Mouse (Mus musculus) liver, embryonic 16.5 days (tissue): Measurements from ENCODE around the gene Erbb3. TPM values are rescaled to one million over a fixed set of nuclear protein-coding genes. Genes with fewer than 3 reads are reported as not detected.
A peak's percentile ranks its signal among the peaks of the same experiment; 100 is the strongest.

Experiments used
- ATAC-seq: fragments of 200-750 bp; cut with Nextera tagmentation; 2 replicates; pipeline ENCODE4 v1.8.0; 2017; ENCODE audit warnings: low read depth, mild to moderate bottlenecking, moderate number of reproducible peaks, moderate library complexity
- H3K27ac ChIP-seq: fragments of 300-500 bp; sonication (generic); 2 replicates; pipeline ENCODE4 v1.5.1; 2014; ENCODE audit warnings: mild to moderate bottlenecking, low read length
- H3K27me3 ChIP-seq: fragments of 300-500 bp; sonication (generic); 2 replicates; pipeline ENCODE4 v1.6.1; 2014; ENCODE audit warnings: low read depth, low read length, mixed read lengths; ENCODE audit not compliant: control insufficient read depth, insufficient read depth
- H3K36me3 ChIP-seq: fragments of 300-500 bp; sonication (generic); 2 replicates; pipeline ENCODE4 v1.6.1; 2014; ENCODE audit warnings: mild to moderate bottlenecking; ENCODE audit not compliant: control insufficient read depth, insufficient read depth
- H3K4me1 ChIP-seq: fragments of 300-500 bp; sonication (generic); 2 replicates; pipeline ENCODE4 v1.6.1; 2014; ENCODE audit warnings: low read depth, low read length, mixed read lengths; ENCODE audit not compliant: control insufficient read depth
- H3K4me2 ChIP-seq: fragments of 300-500 bp; sonication (generic); 2 replicates; pipeline ENCODE4 v1.6.1; 2014; ENCODE audit warnings: low read depth, low read length, mixed read lengths
- H3K4me3 ChIP-seq: fragments of 300-500 bp; sonication (generic); 2 replicates; pipeline ENCODE4 v1.5.1; 2014; ENCODE audit warnings: low read depth, mild to moderate bottlenecking, low read length
- H3K9ac ChIP-seq: fragments of 300-500 bp; sonication (generic); 2 replicates; pipeline ENCODE4 v1.6.1; 2014; ENCODE audit warnings: low read depth, low read length
- H3K9me3 ChIP-seq: fragments of 300-500 bp; sonication (generic); replicated peaks from 2 replicates; pipeline ENCODE4 v1.6.1; 2016; ENCODE audit warnings: low read length; ENCODE audit not compliant: control insufficient read depth
- WGBS: fragments of 180-500 bp; shearing (Covaris S2); extraction: QIAGEN DNeasy Blood & Tissue Kit; methylation state at CpG from one replicate; pipeline ENCODE4 v1.1.7; 2014; ENCODE audit not compliant: insufficient replicate concordance; 5-methylcytosine and 5-hydroxymethylcytosine counted together
- polyA plus RNA-seq: library from polyadenylated mRNA; unstranded; fragments of >200 nt; fragmentation: Nextera tagmentation; extraction: Ambion mirVana; gene quantifications from 2 replicates; pipeline ENCODE4 v1.2.1, GENCODE M21; 2015

Gene Erbb3
- polyA plus RNA-seq, 1 experiment from 2014 or later = 5.2 TPM

GRCm38 (mm10) chr10:128592797-128593196 is 3.3 kb upstream of the Erbb3 start:
- no peak for ATAC-seq
- Histone ChIP-seq H3K27me3 (peaks cover 34% of the 10 kb centered on the region), H3K4me1 (peaks cover 11% of the 10 kb centered on the region), H3K4me2 (no peak overlapping the region), H3K36me3 (no peaks in the 10 kb centered on the region), H3K27ac (no peak overlapping the region), H3K4me3 (no peak overlapping the region), H3K9me3 (no peaks in the 10 kb centered on the region), H3K9ac (no peak overlapping the region)
- WGBS = 48% methylated on average over 5 of the region's 5 CpGs

GRCm38 (mm10) chr10:128591436-128591835 is 2.0 kb upstream of the Erbb3 start:
- 38% methylated on average over 6 of the region's 6 CpGs for WGBS
- Histone ChIP-seq H3K4me2 (no peak overlapping the region), H3K36me3 (no peaks in the 10 kb centered on the region), H3K4me3 (no peak overlapping the region), H3K9ac (no peak overlapping the region), H3K27me3 (peaks cover 47% of the 10 kb centered on the region), H3K9me3 (no peaks in the 10 kb centered on the region), H3K27ac (no peak overlapping the region), H3K4me1 (peaks cover 16% of the 10 kb centered on the region)
- ATAC-seq = no peak

GRCm38 (mm10) chr10:128590193-128590690 is 790 bp upstream of the Erbb3 start:
- Histone ChIP-seq H3K27me3 (peaks cover 54% of the 10 kb centered on the region), H3K9me3 (no peaks in the 10 kb centered on the region)
- under 1% methylated on average over 41 of the region's 43 CpGs for WGBS

GRCm38 (mm10) chr10:128588775-128589463 is 533 bp downstream of the Erbb3 start:
- ATAC-seq = no peak; the same call in 1 of the 2 replicates
- WGBS = 4% methylated on average over 23 of the region's 23 CpGs
- no peaks in the 10 kb centered on the region for H3K9me3 ChIP-seq
- H3K4me1 ChIP-seq = peaks cover 16% of the 10 kb centered on the region
- H3K27ac ChIP-seq = peak overlapping the region; percentile 67
- H3K9ac ChIP-seq = peak overlapping the region; percentile 50
- H3K27me3 ChIP-seq = peaks cover 60% of the 10 kb centered on the region
- peak overlapping the region; percentile 73 for H3K4me2 ChIP-seq
- H3K4me3 ChIP-seq = peak overlapping the region; percentile 60
- no peaks in the 10 kb centered on the region for H3K36me3 ChIP-seq

More at GRCm38 (mm10) chr10:128590193-128590690, 790 bp upstream of the Erbb3 start:
- Histone ChIP-seq H3K9ac (peak overlapping the region; percentile 47; the same call in 1 of the 2 replicates), H3K27ac (no peak overlapping the region), H3K4me2 (peak overlapping the region; percentile 73), H3K36me3 (no peaks in the 10 kb centered on the region), H3K4me1 (peaks cover 16% of the 10 kb centered on the region), H3K4me3 (peak overlapping the region; percentile 60)
- peak; percentile 11; the same call in 1 of the 2 replicates for ATAC-seq

- Histone ChIP-seq H3K36me3 (no peaks in the 10 kb centered on the region), H3K9me3 (no peaks in the 10 kb centered on the region), H3K9ac (no peak overlapping the region), H3K4me2 (peak overlapping the region; percentile 73), H3K4me1 (peaks cover 16% of the 10 kb centered on the region), H3K4me3 (peak overlapping the region; percentile 60), H3K27me3 (peaks cover 61% of the 10 kb centered on the region), H3K27ac (peak overlapping the region; percentile 67)
- no peak for ATAC-seq
- WGBS = 40% methylated on average over 1 of the region's 1 CpGs
These were observed 1.3 kb downstream of the Erbb3 start for GRCm38 (mm10) chr10:128588136-128588535.

GRCm38 (mm10) chr10:128587697-128588096 is 1.8 kb downstream of the Erbb3 start:
- WGBS = 40% methylated on average over 8 of the region's 8 CpGs
- Histone ChIP-seq H3K9me3 (no peaks in the 10 kb centered on the region), H3K27ac (peak overlapping the region; percentile 67), H3K9ac (no peak overlapping the region), H3K27me3 (peaks cover 62% of the 10 kb centered on the region), H3K4me1 (peaks cover 16% of the 10 kb centered on the region), H3K36me3 (no peaks in the 10 kb centered on the region), H3K4me3 (peak overlapping the region; percentile 60), H3K4me2 (peak overlapping the region; percentile 73)
- ATAC-seq = peak; percentile 61

GRCm38 (mm10) chr10:128587120-128587519 is 2.3 kb downstream of the Erbb3 start:
- WGBS = 36% methylated on average over 4 of the region's 4 CpGs
- ATAC-seq = no peak

GRCm38 (mm10) chr10:128586546-128586945 is 2.9 kb downstream of the Erbb3 start:
- 8% methylated on average over 1 of the region's 1 CpGs for WGBS

More at GRCm38 (mm10) chr10:128587120-128587519, 2.3 kb downstream of the Erbb3 start:
- Histone ChIP-seq H3K36me3 (no peaks in the 10 kb centered on the region), H3K27ac (no peak overlapping the region), H3K4me2 (0 out of 2 replicates have a peak overlapping the region, but pooled peaks have one; percentile 73), H3K27me3 (peaks cover 65% of the 10 kb centered on the region), H3K9me3 (no peaks in the 10 kb centered on the region), H3K4me3 (no peak overlapping the region), H3K9ac (no peak overlapping the region), H3K4me1 (peaks cover 16% of the 10 kb centered on the region)

GRCm38 (mm10) chr10:128584386-128584785 is 5.1 kb downstream of the Erbb3 start:
- Histone ChIP-seq H3K4me2 (no peak overlapping the region), H3K27me3 (peaks cover 47% of the 10 kb centered on the region), H3K27ac (no peak overlapping the region), H3K4me1 (peaks cover 7% of the 10 kb centered on the region), H3K36me3 (no peaks in the 10 kb centered on the region), H3K9ac (no peak overlapping the region), H3K9me3 (no peaks in the 10 kb centered on the region), H3K4me3 (no peak overlapping the region)
- 16% methylated on average over 4 of the region's 4 CpGs for WGBS
- no peak for ATAC-seq

More at GRCm38 (mm10) chr10:128586546-128586945, 2.9 kb downstream of the Erbb3 start:
- Histone ChIP-seq H3K27me3 (peaks cover 62% of the 10 kb centered on the region), H3K4me3 (no peak overlapping the region), H3K4me1 (peaks cover 16% of the 10 kb centered on the region), H3K4me2 (no peak overlapping the region), H3K9ac (no peak overlapping the region), H3K27ac (no peak overlapping the region), H3K9me3 (no peaks in the 10 kb centered on the region), H3K36me3 (no peaks in the 10 kb centered on the region)
- ATAC-seq = no peak
